Mouse (Mus musculus) neural tube, embryonic 15.5 days (tissue): ENCODE results near the gene Ccr9. TPM values are rescaled to one million over a fixed set of nuclear protein-coding genes. Genes with fewer than 3 reads are reported as not detected.

Experiments
- ATAC-seq: fragments of 200-750 bp; cut with Nextera tagmentation; 2 replicates; pipeline ENCODE4 v1.8.0; 2017; ENCODE audit warnings: mild to moderate bottlenecking, moderate TSS enrichment, moderate library complexity; ENCODE audit not compliant: low FRiP score
- H3K27ac ChIP-seq: fragments of 300-500 bp; sonication (generic); replicated peaks from 2 replicates; pipeline ENCODE4 v1.5.1; 2015; ENCODE audit warnings: mild to moderate bottlenecking, inconsistent platforms
- H3K27me3 ChIP-seq: fragments of 300-500 bp; sonication (generic); replicated peaks from 2 replicates; pipeline ENCODE4 v1.6.1; 2015; ENCODE audit warnings: inconsistent platforms
- H3K36me3 ChIP-seq: fragments of 300-500 bp; sonication (generic); 2 replicates; pipeline ENCODE4 v1.6.1; 2015; ENCODE audit warnings: inconsistent platforms
- H3K4me1 ChIP-seq: fragments of 300-500 bp; sonication (generic); 2 replicates; pipeline ENCODE4 v1.6.1; 2015; ENCODE audit warnings: inconsistent platforms
- H3K4me2 ChIP-seq: fragments of 300-500 bp; sonication (generic); 2 replicates; pipeline ENCODE4 v1.6.1; 2015; ENCODE audit warnings: inconsistent platforms, mild to moderate bottlenecking, moderate library complexity
- H3K4me3 ChIP-seq: fragments of 300-500 bp; sonication (generic); replicated peaks from 2 replicates; pipeline ENCODE4 v1.5.1; 2015; ENCODE audit warnings: mild to moderate bottlenecking, inconsistent platforms
- H3K9ac ChIP-seq: fragments of 300-500 bp; sonication (generic); replicated peaks from 2 replicates; pipeline ENCODE4 v1.6.1; 2015; ENCODE audit warnings: mild to moderate bottlenecking, inconsistent platforms
- H3K9me3 ChIP-seq: fragments of 300-500 bp; sonication (generic); replicated peaks from 2 replicates; pipeline ENCODE4 v1.6.1; 2016; ENCODE audit warnings: inconsistent platforms
- WGBS: fragments of 180-500 bp; shearing (Covaris S2); methylation state at CpG from one replicate; pipeline ENCODE4 v1.1.7; 2015; ENCODE audit warnings: mixed read lengths; 5-methylcytosine and 5-hydroxymethylcytosine counted together
- polyA plus RNA-seq: library from polyadenylated mRNA; unstranded; fragments of >200 nt; fragmentation: Nextera tagmentation; extraction: Ambion mirVana; gene quantifications from 2 replicates; pipeline ENCODE4 v1.2.1, GENCODE M21; 2015

Gene Ccr9
- polyA plus RNA-seq, 1 experiment from 2014 or later = 0.29 TPM

GRCm38 (mm10) chr9:123808583-123808982 is 130.3 kb downstream of the Ccr9 start:
- Histone ChIP-seq H3K9ac (no peak overlapping the region), H3K9me3 (no peaks in the 10 kb centered on the region), H3K36me3 (peaks cover 16% of the 10 kb centered on the region), H3K4me1 (no peaks in the 10 kb centered on the region), H3K4me3 (no peak overlapping the region), H3K27me3 (no peaks in the 10 kb centered on the region), H3K27ac (no peak overlapping the region), H3K4me2 (no peak overlapping the region)
- ATAC-seq = no peak
- WGBS = 78% methylated on average over 7 of the region's 7 CpGs

DNA sequence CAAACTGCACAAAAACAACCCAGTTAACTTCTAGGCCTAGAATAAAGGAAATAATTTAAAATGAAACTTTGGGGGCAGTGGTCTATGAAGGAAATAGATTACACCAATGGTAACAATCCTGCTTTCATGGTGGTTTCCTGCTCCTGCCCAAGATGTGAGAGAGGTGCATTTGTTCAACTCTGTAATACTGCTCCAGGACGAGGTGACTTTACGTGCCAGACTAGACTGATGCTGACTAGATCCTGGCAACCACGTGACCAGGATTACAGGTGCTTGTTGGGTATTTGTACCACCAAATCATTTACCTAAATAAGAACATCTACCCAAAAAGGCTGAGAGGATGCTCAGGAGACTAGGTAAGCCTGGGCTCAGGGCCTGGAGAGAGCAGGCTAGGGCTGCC is 133.6 kb downstream of the Ccr9 start:
- Histone ChIP-seq H3K9me3 (no peaks in the 10 kb centered on the region), H3K4me2 (no peak overlapping the region), H3K4me3 (no peak overlapping the region), H3K9ac (no peak overlapping the region), H3K27me3 (no peaks in the 10 kb centered on the region), H3K27ac (no peak overlapping the region), H3K4me1 (no peaks in the 10 kb centered on the region), H3K36me3 (peaks cover 27% of the 10 kb centered on the region)
- WGBS = 89% methylated on average over 3 of the region's 3 CpGs
- ATAC-seq = no peak

DNA sequence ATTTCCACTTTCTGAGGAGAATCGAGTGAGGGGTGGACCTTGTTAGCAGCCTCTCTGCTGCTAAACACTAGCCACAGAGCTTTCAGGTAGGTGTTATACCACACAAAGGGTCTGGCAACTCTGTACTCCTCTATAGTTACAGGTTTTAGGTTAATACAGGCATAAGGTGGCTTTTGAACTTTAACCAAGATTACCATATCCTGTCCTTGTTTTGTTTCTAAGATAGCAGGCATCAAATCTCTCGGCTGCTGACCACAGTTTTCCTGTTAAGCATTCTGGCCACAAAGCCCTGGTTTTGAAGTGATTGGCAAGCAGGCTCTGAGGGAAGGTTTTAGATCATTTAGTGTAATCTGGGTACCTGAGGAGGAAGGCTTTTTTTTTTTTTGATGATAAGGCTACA is 136.1 kb downstream of the Ccr9 start:
- H3K36me3 ChIP-seq = peaks cover 39% of the 10 kb centered on the region
- no peak overlapping the region for H3K4me2 ChIP-seq
- no peak overlapping the region for H3K4me3 ChIP-seq
- H3K9ac ChIP-seq = no peak overlapping the region
- no peak overlapping the region for H3K27ac ChIP-seq
- ATAC-seq = no peak
- whole genome bisulfite sequencing = 67% methylated on average over 2 of the region's 2 CpGs
- no peaks in the 10 kb centered on the region for H3K27me3 ChIP-seq
- no peaks in the 10 kb centered on the region for H3K4me1 ChIP-seq
- H3K9me3 ChIP-seq = no peaks in the 10 kb centered on the region

DNA sequence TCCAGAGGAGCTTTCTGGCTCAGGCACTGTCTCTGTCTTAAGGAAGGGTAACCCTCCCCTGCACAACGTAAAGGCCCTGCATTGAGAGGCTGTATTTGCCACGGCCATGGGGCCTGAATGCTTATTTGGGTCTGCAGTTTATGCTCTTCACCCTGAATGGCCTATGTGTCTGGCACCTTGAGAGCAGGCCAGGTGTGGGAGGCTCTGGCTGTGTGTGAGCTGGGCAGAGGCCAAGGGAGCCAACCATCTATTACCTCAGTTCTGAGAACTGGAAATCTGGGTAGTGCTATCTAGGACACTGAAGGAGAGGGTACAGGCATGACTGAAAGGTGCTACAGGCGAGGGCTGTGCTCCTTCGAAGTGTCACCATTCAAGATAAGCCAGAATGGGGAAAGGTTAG is 136.6 kb downstream of the Ccr9 start:
- 86% methylated on average over 4 of the region's 4 CpGs for WGBS
- Histone ChIP-seq H3K4me1 (no peaks in the 10 kb centered on the region), H3K27me3 (no peaks in the 10 kb centered on the region), H3K9me3 (no peaks in the 10 kb centered on the region), H3K4me3 (no peak overlapping the region), H3K9ac (no peak overlapping the region), H3K36me3 (peaks cover 41% of the 10 kb centered on the region), H3K4me2 (no peak overlapping the region), H3K27ac (no peak overlapping the region)
- ATAC-seq = no peak

DNA sequence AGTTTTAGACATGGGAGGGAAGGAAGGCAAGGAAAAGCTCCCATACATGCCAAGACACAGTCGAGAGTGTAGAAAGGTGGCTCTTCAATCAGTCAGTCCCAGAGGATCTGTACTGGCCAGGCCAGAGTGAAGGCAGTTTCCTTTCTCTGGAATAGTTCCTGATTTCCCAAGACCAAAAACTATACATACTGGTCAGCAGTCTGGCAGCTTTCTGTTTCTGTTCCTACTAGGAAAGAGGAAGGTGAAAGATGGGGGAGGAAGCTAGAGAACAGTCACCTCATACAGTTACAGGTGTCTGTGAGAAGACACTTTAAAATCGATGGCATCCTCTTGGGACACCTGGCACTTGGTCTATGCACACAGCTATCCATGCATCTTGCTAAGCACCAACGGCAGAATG is 137.2 kb downstream of the Ccr9 start:
- Histone ChIP-seq H3K27ac (no peak overlapping the region), H3K9ac (no peak overlapping the region), H3K9me3 (no peaks in the 10 kb centered on the region), H3K4me1 (no peaks in the 10 kb centered on the region), H3K27me3 (no peaks in the 10 kb centered on the region), H3K4me2 (no peak overlapping the region), H3K36me3 (peaks cover 40% of the 10 kb centered on the region), H3K4me3 (no peak overlapping the region)
- no peak for ATAC-seq
- 92% methylated on average over 3 of the region's 3 CpGs for WGBS

- H3K4me1 ChIP-seq = no peaks in the 10 kb centered on the region
- no peak overlapping the region for H3K27ac ChIP-seq
- H3K4me3 ChIP-seq = no peak overlapping the region
- peaks cover 41% of the 10 kb centered on the region for H3K36me3 ChIP-seq
- H3K9ac ChIP-seq = no peak overlapping the region
- H3K9me3 ChIP-seq = no peaks in the 10 kb centered on the region
- no peak for ATAC-seq
- no peaks in the 10 kb centered on the region for H3K27me3 ChIP-seq
- no peak overlapping the region for H3K4me2 ChIP-seq
- 92% methylated on average over 1 of the region's 1 CpGs for WGBS
These were observed 137.8 kb downstream of the Ccr9 start for GRCm38 (mm10) chr9:123815996-123816395.

DNA sequence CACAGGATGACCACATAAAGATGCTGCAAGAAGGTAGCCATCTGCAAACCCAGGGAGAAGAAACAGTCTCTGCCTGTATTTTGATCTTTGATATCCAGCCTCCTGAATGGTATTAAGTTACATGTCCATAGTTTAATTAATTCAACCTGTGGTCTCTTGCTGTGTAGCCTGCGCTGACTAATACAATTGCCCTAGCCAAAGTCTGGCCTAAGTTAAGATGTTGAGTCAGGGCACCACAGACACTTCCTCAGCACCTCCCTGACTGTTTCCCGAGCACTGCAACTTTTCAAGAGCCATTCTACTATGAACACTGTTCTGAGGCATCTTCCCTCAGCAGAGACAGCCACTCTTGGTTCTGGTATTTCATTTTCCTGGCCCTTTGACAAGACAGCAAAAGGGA is 140.4 kb downstream of the Ccr9 start:
- peaks cover 50% of the 10 kb centered on the region for H3K36me3 ChIP-seq
- H3K9me3 ChIP-seq = no peaks in the 10 kb centered on the region
- ATAC-seq = no peak
- no peak overlapping the region for H3K4me2 ChIP-seq
- H3K27ac ChIP-seq = no peak overlapping the region
- H3K27me3 ChIP-seq = no peaks in the 10 kb centered on the region
- H3K4me1 ChIP-seq = no peaks in the 10 kb centered on the region
- no peak overlapping the region for H3K9ac ChIP-seq
- no peak overlapping the region for H3K4me3 ChIP-seq
- WGBS = 92% methylated on average over 2 of the region's 2 CpGs

- H3K9ac ChIP-seq = no peak overlapping the region
- H3K36me3 ChIP-seq = peaks cover 82% of the 10 kb centered on the region
- no peak overlapping the region for H3K4me3 ChIP-seq
- no peak overlapping the region for H3K27ac ChIP-seq
- H3K4me1 ChIP-seq = no peaks in the 10 kb centered on the region
- no peak overlapping the region for H3K4me2 ChIP-seq
- H3K27me3 ChIP-seq = no peaks in the 10 kb centered on the region
- ATAC-seq = no peak
- WGBS = 87% methylated on average over 3 of the region's 3 CpGs
- no peaks in the 10 kb centered on the region for H3K9me3 ChIP-seq
These were observed 148.4 kb downstream of the Ccr9 start for GRCm38 (mm10) chr9:123826631-123827030.

GRCm38 (mm10) chr9:123828916-123829315 is 150.7 kb downstream of the Ccr9 start:
- no peaks in the 10 kb centered on the region for H3K9me3 ChIP-seq
- H3K9ac ChIP-seq = no peak overlapping the region
- H3K36me3 ChIP-seq = peaks cover 66% of the 10 kb centered on the region
- WGBS = 86% methylated on average over 4 of the region's 4 CpGs
- no peaks in the 10 kb centered on the region for H3K4me1 ChIP-seq
- H3K4me3 ChIP-seq = no peak overlapping the region
- no peak overlapping the region for H3K27ac ChIP-seq
- no peak overlapping the region for H3K4me2 ChIP-seq
- no peaks in the 10 kb centered on the region for H3K27me3 ChIP-seq
- ATAC-seq = no peak

Other genes with a start within 250 kb of the Ccr9 start
- 10.9 and 20.3 TPM in 2 replicates for gene Limd1, start 199.7 kb upstream of the Ccr9 start, polyA plus RNA-seq
- gene Sacm1l, start 148.7 kb upstream of the Ccr9 start, polyA plus RNA-seq = 57.4 and 59.3 TPM in 2 replicates
- 0.20 and 0.35 TPM in 2 replicates for gene Slc6a20b, start 45.9 kb upstream of the Ccr9 start, polyA plus RNA-seq
- gene Slc6a20a, start 446 bp downstream of the Ccr9 start, polyA plus RNA-seq = 5.5 and 5.6 TPM in 2 replicates
- gene Lztfl1, start 39.3 kb downstream of the Ccr9 start, polyA plus RNA-seq = 49.3 and 54.2 TPM in 2 replicates
- gene Cxcr6, start 128.0 kb downstream of the Ccr9 start, polyA plus RNA-seq = 1.3 TPM in 1 of 2 replicates, not detected in the other
- 14.4 and 14.7 TPM in 2 replicates for gene Fyco1, start 173.5 kb downstream of the Ccr9 start, polyA plus RNA-seq
- 0.06 and 0.08 TPM in 2 replicates for gene Xcr1, start 183.6 kb downstream of the Ccr9 start, polyA plus RNA-seq